Mouse (Mus musculus): ENCODE measurements at regions not wholly inside any gene's neighbourhood (a gene's known extent, or its start where the extent isn't known, plus 50 kb on each side); places are given as distances from the start of the nearest gene placed in this dataset.

GRCm38 (mm10) chr1:185836632-185837281, 280.4 kb downstream of the Lyplal1 start:
- no peak for DNase-seq (ENCODE audit: low spot score in 2 of 2)

GRCm38 (mm10) chr1:185842481-185842880, 274.6 kb downstream of the Lyplal1 start:
- DNase-seq (ENCODE audit: low spot score in 2 of 2): no peak

GRCm38 (mm10) chr1:185847161-185847560, 269.9 kb downstream of the Lyplal1 start:
- no peak for DNase-seq (ENCODE audit: low spot score in 2 of 2)

GRCm38 (mm10) chr1:185850590-185850989, 266.5 kb downstream of the Lyplal1 start:
- no peak for DNase-seq (ENCODE audit: low spot score in 2 of 2)

GRCm38 (mm10) chr1:185851262-185851893, 265.7 kb downstream of the Lyplal1 start:
- no peak for DNase-seq (ENCODE audit: low spot score in 2 of 2)

GRCm38 (mm10) chr1:185861692-185862091, 255.4 kb downstream of the Lyplal1 start:
- no peak for DNase-seq (ENCODE audit: low spot score in 2 of 2)

- DNase-seq (ENCODE audit: low spot score in 2 of 2): no peak
Observed at GRCm38 (mm10) chr1:185865945-185866344, 251.2 kb downstream of the Lyplal1 start.

- no peak for DNase-seq (ENCODE audit: low spot score in 2 of 2)
Observed at GRCm38 (mm10) chr1:185866612-185867011, 250.5 kb downstream of the Lyplal1 start.

- no peak for DNase-seq (ENCODE audit: low spot score in 2 of 2)
Observed at GRCm38 (mm10) chr1:185867018-185867417, 250.1 kb downstream of the Lyplal1 start.

GRCm38 (mm10) chr1:185868721-185869120, 248.4 kb downstream of the Lyplal1 start:
- no peak for DNase-seq (ENCODE audit: low spot score in 2 of 2)

GRCm38 (mm10) chr1:185887031-185887430, 230.1 kb downstream of the Lyplal1 start:
- no peak for DNase-seq (ENCODE audit: low spot score in 2 of 2)

GRCm38 (mm10) chr1:185891814-185892213, 225.3 kb downstream of the Lyplal1 start:
- DNase-seq (ENCODE audit: low spot score in 2 of 2): no peak

- DNase-seq (ENCODE audit: low spot score in 2 of 2): no peak
Observed at GRCm38 (mm10) chr1:185893421-185893820, 223.7 kb downstream of the Lyplal1 start.

- no peak for DNase-seq (ENCODE audit: low spot score in 2 of 2)
Observed at GRCm38 (mm10) chr1:185898475-185898874, 218.6 kb downstream of the Lyplal1 start.

- DNase-seq (ENCODE audit: low spot score in 2 of 2): no peak
Observed at GRCm38 (mm10) chr1:185900316-185900715, 216.8 kb downstream of the Lyplal1 start.

- no peak for DNase-seq (ENCODE audit: low spot score in 2 of 2)
Observed at GRCm38 (mm10) chr1:185902395-185902794, 214.7 kb downstream of the Lyplal1 start.

- DNase-seq (ENCODE audit: low spot score in 2 of 2): no peak
Observed at GRCm38 (mm10) chr1:185905666-185906065, 211.4 kb downstream of the Lyplal1 start.

GRCm38 (mm10) chr1:185915579-185915978, 201.5 kb downstream of the Lyplal1 start:
- DNase-seq (ENCODE audit: low spot score in 2 of 2): no peak

- DNase-seq (ENCODE audit: low spot score in 2 of 2): no peak
Observed at GRCm38 (mm10) chr1:185918663-185919062, 198.4 kb downstream of the Lyplal1 start.

- no peak for DNase-seq (ENCODE audit: low spot score in 2 of 2)
Observed at GRCm38 (mm10) chr1:185923723-185924122, 193.4 kb downstream of the Lyplal1 start.

GRCm38 (mm10) chr1:185929000-185929399, 188.1 kb downstream of the Lyplal1 start:
- DNase-seq (ENCODE audit: low spot score in 2 of 2): no peak

GRCm38 (mm10) chr1:185929761-185930160, 187.3 kb downstream of the Lyplal1 start:
- DNase-seq (ENCODE audit: low spot score in 2 of 2): peak in 1 of 2 experiments; percentile 30

GRCm38 (mm10) chr1:185933623-185934022, 183.5 kb downstream of the Lyplal1 start:
- DNase-seq (ENCODE audit: low spot score in 2 of 2): no peak

All from spleen, postnatal 4 days (tissue).